Comparison of ENCODE assay signal across 11 mouse cellular contexts in the genomic region with DNA sequence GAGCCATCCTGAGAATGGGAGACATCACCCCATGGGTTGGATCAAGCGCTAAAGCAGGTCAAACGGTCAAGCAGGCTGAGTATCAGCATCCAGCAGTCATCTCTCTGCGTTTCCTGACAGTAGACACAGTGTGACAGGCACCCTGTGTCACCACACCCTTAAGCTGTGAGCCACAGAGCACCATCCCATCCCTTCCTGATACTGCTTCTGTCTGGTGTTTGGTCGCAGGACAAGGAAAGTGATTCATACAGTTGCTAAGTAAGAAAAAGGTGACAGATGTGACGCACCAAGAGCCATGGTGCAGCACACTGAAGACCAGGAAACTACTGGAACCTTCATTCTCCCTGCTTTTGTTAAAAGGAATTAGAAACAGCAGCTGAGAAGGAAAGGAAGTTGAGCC. TPM values are rescaled to one million over a fixed set of nuclear protein-coding genes. Genes with fewer than 3 reads are reported as not detected.
"Had no signal": no experiment of that assay in that cellular context is flagged by ENCODE, and none has a peak within 500 bp of the region (broad histone marks: within the 10 kb centered on the region; RNA-seq: fewer than 3 reads in every experiment).

No protein-coding gene starts in this region.

- DNase-seq: lung, adult 18-20 months; lung, embryonic 14.5 days; lung, postnatal 10 days; lung, postnatal 4 days; midbrain, embryonic 14.5 days; right cerebral cortex, postnatal 14 days; thymus, adult 18-20 months; thymus, postnatal 14 days; thymus, postnatal 36 days had no signal

- ATAC-seq: midbrain, embryonic 16.5 days had no signal

RNA-seq across cellular contexts. Expression of a gene that starts 26.1 kb away (rescaled TPM):
- total RNA-seq: megakaryocyte-erythroid progenitor cell, adult 5-6 weeks had no signal
